Mouse (Mus musculus) kidney, postnatal 36 days (tissue): ENCODE results near the gene Iqschfp.

Experiments
- DNase-seq, 2 experiments: peaks; one replicate each; pipeline ENCODE4 v3.0.0; 2021 to 2022; ENCODE audit warnings: mixed read lengths in 2 of 2

Iqschfp gene

DNA sequence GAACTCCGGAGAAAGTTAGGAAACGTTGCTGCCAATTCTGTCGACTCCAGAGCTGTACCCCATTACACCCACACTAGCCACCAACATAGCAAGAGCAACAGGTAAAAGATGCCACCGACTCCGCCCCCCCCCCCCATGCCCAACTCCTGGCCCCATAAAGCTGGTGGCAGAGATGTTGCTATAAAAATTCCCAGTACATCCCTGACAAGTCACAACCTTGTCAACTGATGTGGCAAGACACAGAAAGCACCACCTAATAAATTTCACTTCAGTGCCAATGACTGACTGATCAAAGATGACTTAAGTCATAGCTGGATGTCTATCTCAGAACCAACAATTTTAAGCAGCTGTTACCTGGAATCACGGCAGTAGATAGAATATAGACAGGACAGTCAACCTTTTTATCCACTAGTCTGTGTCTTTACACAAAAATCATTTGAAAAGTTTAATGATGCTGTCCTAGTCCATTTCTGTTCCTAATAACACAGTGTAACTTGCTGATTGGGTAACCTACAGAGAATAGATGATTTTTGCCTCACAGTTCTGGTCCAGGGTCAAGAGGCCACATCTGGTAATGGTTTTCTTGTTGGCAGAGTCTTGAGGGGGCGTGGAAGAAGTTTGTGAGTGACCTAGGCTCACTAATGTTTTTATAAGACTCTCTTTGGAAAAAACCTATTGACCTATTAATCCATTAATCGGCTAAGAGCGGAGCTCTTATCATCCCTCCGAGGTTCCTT lies 561.9 kb downstream of the Iqschfp start:
- no peak for DNase-seq

DNA sequence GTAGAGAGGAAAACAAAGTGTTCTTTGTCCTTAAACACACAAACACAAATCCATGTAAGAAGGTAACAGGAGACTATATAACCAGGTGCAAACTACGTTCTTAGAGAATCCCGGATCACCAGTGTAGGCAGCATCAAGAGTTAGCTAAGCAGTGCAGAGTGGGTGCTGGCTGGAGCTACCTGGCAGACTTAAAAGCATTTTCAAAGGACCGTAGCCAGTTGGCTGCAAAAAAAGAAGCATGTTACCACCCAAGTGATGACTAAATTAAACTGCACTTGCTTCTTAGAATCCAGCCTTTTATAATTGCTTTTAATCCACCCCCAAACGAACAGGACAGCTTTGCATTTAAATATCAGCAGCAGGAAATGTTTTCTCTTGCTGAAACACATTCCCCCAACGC lies 574.6 kb downstream of the Iqschfp start:
- DNase-seq: no peak

DNA sequence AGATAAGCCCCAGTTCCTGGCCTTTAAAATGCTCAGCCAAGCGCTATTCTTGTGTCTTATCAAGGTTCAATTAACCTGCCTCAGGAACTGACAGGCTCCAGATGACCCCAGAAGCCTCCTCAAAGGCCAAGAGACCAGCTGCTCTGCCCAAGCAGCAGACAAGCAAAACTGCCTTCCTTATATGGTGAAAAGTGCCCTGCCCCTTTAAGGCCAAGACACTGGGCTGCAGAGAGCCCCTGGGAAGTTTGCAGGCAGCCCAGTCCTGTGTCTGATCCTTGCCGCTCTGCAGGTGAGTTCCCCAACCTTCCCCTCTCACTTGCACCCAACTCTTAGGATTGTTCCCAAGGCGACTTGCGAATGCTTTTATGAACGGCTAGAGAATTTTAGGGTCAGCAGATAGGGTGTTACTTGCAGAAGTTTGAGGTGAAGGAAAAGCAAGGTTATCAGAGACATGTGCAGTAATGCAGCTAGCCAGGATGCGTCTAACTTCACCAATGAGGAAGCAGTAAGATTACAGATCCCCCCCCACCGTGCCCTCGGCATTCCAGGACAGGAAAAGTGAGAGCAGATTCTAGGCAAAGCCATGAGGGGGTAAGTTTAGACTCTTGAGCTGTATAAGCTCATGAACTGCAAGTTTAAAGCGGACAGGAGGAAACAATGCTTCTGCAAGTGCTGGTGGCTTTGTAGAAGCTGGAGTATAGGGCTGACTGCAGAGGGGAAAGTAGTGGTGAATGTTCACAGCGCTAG lies 576.1 kb downstream of the Iqschfp start:
- peak; percentile 58 to 60 for DNase-seq

DNA sequence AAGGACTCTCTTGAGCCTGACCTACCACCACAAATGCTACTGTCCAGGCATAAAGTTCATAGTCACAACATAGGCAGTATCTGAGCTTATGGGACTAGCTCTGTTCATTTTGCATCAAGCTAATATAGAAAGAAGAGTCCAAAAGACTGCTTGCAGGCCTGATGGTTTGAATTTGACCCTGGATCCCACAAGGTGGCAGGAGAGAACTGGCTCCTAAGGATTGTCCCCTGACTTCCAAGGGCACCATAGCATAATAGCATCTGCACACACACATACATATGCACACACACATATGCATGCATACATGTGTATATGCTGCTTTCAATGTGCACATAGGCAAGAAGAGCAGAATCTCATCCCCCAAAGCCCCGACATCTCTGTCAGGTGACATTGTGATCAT lies 577.6 kb downstream of the Iqschfp start:
- peak; percentile 44 to 54 for DNase-seq

DNA sequence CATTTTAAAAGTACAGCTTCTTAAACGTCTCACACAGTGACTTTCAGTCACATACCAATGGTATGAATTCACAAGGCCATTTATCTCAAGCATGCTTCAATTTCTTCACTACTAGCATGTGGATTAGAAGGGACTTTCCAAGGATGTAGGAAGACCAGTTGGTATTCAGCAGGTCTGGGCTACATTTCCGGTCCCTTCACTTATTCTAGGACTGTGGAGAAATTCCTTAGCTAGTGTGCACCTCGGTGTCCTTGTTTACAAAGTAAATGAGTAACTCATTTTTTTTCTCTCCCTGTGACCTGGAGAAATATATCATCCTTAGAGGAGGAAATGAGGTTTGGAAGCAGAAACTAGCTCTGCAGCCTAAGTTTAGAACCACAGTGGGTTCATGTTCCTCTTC lies 578.0 kb downstream of the Iqschfp start:
- DNase-seq: peak; percentile 21 to 60

DNA sequence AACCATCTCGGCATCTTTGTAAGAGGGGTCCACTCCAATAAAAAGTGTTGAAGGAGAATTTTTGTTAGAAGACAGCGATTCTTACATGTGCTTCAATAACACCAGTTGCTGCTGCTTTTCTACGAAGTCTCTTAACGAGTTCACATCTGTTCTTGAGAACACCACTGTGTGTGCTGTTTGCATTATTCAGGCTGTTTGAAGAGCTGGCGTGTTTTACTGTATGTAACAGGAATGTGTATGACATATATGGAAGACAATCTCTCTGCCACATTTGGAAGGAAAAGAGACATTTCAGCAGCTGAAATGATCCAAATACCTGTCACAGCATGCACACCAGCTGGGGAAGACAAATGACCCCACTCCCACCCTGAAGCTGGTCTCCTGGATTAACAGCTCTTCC lies 578.6 kb downstream of the Iqschfp start:
- DNase-seq: no peak

DNA sequence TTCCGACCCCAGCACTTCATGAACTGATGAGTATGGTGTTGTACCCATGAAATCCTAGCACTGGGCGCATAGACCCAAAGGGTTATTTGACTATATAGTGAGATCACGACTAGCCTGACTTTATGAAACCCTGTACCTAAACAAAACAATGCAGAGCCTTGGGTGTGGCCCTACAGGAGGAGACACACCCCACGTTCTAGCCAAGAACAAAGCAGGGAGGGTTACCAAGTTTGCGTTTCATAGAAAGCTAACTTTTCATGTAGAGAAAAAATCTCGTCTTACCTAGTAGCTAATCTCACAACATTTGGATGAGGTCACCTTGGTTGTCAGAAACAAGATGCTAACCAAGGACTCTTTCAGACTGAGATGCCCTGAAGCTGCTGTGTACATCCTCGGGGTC lies 584.3 kb downstream of the Iqschfp start:
- DNase-seq: no peak

DNA sequence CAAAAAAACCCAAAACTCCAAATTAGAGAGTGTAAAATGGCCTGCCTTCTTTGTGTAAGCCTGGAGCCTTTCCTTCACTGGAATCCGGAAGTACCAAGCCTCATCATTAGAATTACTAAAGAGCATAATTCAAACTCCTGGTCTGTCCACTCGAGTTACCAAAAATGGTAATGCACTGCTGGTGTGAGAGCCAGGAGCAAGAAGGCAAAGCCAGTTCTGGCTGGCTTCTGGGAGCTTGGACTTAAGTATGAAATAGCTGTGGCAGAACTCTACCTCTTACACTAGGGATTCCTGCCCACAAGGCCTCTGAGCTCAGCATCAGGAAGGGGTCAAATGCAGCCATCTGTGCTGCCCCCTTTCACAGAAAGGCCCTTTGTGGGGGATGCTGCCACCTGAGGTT lies 585.4 kb downstream of the Iqschfp start:
- peak; percentile 40 to 64 for DNase-seq

DNA sequence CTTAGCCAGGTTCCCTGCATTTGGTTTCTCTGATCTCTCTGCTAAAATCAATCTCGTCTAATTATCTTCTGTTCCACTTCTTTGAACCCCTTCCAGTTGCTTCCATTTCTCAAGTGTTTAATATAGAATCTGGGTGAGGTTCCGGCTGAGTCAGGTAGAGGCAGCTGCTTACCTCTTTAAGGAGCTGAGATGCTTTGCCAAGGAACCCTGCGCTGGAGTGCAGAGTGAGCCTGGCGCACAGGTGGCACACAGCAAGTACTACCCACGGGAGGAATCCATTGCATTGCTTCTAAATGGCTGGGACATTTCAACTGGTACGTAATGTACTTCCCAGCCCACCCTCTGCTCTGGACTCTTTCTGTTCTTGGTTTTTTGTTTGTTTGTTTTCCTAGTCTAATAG lies 587.2 kb downstream of the Iqschfp start:
- DNase-seq: no peak

DNA sequence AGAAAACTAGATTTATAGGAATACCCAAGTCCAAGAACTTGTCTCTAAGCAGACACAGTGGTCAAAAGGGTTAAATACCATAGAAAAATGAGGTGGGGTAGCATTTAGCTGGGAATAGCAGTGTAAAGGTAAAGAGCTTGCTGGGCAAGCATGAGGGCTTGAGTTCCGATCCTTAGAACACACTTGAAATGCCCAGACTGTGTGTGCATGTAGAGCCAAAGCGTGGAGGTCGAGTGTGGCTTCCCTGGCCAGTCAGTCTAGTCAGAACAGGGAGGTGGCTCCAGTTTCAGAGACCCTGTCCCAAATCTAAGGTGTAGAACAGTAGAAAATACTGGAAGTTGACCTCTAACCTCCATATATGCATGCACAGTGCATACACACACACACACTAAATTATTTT lies 591.5 kb downstream of the Iqschfp start:
- DNase-seq: no peak

DNA sequence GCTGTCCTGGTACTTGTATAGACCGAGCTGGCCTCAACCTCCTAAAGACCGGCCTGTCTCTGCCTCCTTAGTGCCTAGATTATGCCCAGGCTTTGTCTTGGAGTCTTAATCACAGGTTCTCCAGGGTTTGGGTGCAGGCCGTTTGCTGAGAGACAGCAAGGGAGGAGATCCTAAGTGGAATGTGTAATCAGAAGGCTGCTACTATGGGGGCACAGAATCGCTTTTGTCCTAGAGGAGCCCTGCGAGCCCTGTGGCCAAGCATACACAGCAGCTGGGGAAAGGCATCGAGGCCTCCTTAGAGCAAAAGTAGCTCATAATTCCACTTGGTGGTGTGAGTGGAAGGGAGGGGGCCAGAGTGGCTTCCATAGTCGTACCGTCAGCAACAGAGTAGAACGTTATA lies 592.0 kb downstream of the Iqschfp start:
- no peak for DNase-seq

DNA sequence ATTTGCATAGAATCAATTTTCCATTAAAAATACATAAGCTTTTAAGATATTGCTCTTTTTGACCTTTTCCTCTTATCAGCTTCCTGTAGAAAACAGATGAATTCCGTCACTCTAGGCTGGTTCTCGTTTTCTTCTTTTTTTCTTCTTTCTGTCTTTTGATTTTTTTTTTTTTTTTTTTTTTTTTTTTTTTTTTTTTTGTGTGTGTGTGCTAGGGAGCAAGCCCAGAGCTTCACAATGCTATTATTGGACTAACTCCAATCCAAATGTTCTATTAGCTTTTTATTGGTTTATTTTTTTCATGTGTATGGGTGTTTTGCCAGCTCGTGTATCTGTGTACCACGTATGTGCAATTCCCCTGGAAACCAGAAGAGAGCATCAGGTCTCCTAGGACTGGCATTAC lies 592.5 kb downstream of the Iqschfp start:
- DNase-seq: no peak

DNA sequence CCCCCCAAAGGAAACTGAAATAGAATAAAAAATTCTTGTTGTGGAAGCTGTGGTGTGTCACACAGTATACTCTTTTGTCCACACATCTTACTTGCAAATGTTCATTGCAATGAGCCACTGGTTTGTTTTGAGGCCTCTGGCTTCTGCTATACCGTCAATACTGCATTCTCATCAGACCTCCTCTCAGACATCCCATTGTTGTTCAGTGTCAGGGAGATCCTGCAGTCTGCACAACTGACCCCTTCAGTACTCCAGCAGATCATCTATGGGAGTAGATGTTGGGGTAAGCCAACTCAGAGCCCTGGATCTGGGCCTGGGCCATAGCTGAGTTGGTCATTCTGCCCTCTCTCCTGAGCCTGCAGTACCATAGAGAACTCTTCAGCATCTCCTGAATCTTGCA lies 595.6 kb downstream of the Iqschfp start:
- DNase-seq: no peak

DNA sequence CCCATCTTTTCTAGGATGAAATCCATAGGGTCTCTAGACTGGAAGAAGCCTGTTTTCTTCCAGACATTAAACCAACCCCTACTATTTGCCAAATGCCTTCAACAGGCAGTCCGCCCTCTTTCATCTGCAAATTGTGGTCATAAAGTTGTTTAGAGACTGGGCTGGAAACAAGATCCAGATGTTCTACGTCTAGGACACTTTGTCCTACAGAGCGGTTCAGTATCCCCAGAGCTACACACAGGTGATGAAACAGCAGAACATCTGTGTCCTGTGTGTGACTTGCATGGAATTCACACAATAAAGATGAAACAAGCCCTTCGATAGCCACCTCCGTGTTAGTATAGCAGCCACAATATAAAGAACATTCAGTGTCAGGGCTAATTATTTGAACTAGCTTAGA lies 596.3 kb downstream of the Iqschfp start:
- no peak for DNase-seq

DNA sequence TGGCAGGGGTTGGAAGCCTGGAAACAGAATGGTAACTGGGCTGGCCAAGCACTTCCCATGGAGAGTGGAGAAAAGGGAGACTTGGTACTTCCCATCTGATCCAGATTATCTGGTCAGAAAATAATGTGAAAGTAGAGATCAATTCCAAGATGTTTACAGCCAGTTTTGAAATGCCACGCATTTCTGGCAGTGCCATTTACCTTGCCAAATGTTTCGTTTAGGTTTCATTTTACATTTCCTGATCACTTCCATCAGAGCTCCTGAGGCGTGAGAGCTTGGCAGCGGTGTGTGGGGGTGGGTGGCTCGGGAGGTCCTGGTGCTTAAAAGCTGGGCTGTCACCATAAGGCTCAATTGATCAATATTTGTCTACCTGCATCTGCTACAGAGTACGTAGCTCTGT lies 599.5 kb downstream of the Iqschfp start:
- DNase-seq: no peak

DNA sequence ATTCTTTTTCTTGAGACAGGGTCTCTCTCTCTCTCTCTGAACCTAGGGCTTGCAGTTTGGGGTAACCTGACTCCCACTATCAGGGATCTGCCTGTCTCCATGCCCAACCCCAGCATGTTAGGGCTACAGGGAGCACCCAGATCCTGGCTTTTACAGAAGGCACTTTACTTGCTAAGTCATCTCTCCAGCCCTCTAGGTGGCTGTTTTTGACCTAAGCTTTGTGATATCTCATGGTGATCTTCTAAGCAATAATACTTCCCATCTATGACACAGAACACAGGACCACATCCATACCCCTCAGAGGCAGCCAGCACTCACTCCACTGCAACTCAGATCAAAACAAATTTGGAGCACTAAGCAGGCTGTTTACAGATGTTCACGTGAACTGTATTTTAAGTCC lies 600.0 kb downstream of the Iqschfp start:
- no peak for DNase-seq

DNA sequence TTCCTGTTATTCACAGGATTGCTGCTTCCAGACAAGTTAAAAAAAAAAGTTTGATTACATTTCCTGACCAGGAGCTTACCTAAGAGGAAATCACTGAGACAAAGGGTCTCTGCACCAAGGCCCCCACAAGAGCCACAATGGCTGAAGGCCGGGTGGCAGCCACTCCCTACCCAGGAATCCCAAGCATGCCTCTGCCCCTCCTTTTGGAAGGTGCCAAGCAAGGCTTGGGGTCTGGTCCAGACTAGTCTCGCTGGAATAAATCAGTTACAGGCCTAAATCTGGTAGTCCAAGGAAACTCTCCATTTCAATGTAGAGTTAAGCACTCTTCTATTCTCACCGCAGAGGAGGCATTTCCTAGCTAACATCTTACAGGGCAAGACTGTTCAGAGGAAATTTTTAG lies 600.5 kb downstream of the Iqschfp start:
- peak; percentile 48 to 64 for DNase-seq

DNA sequence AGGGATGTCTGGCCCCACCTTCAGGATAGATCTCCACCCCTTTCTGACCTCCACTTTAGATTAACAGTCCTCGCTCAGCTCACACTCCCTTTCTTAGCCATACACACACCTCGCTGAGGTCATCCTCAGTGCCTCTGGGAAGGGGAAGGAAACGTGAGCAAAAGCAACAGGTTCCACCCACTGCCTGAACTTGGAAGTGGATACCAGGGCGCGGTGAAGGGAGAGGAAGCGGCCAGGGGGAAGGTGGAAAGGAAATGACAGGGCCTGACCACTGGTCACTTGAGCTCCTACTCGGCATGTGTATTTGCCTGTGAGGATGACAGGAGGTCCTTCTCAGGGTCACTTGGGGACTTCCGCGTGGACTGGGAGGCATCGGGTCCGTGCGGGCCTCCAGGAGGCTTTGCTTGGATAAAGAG lies 601.1 kb downstream of the Iqschfp start:
- peak; percentile 70 to 84 for DNase-seq

DNA sequence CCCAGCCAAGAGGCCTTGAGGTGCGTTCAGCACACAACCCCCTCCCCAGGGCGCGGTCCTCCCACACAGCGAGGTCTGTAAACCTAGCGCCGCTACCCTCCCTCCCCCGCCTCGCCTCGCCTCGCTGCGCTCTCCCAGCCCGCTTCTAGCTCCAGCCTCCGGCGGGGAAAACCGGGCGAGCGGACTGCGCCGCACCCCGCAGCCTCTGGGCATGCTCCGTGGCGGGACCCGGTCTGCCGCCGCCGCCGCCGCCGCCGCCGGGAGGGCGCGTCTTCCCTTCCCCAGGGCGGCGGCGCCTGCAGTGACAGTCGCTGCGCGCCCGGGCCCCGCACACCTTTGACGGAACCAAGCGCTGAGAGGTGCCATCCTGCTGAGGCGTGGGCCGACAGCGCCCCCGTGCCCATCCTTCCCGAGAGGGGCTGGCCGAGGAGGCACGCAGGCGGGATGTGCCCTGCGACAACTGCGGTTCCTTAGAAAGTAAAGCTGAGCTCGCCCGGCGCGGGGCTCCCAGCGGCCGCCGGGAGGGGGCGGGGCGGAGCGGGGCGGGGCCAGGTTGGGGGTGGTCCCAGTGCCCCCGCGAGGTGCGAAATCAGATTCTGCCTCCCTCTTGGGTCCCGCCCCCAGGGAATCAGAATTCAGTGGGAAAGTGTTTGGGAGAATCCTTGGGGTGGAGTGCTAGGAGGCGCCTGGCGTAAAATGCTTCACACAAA lies 601.7 kb downstream of the Iqschfp start:
- DNase-seq: peak; percentile 87 to 91

DNA sequence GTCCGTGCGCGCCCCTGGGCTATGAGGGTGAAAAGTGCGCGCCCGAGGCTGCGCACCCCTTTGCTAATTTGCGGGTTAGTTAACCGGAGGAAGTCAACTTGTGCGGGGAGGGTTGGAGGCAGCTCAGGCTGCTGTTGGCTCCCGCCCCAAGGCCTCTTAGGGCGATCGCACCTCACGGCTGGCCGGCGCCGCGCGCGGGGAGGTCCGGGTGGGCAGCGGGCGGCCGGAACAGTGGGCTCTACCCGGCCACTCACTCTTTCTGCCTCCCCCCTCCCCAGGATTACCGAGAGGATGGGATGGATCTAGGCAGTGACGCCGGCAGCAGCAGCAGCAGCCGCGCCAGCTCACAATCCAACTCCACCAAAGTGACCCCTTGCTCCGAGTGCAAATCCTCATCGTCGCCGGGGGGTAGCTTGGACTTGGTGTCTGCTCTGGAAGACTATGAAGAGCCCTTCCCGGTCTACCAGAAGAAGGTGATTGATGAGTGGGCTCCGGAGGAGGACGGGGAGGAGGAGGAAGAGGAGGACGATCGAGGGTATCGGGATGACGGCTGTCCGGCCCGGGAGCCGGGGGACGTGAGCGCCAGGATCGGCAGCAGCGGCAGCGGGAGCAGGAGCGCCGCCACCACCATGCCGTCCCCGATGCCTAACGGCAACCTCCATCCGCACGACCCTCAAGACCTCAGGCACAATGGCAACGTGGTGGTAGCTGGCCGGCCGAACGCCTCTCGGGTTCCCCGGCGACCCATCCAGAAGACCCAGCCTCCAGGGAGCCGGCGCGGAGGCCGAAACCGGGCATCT lies 602.5 kb downstream of the Iqschfp start:
- DNase-seq: peak in 1 of 2 experiments; percentile 58

DNA sequence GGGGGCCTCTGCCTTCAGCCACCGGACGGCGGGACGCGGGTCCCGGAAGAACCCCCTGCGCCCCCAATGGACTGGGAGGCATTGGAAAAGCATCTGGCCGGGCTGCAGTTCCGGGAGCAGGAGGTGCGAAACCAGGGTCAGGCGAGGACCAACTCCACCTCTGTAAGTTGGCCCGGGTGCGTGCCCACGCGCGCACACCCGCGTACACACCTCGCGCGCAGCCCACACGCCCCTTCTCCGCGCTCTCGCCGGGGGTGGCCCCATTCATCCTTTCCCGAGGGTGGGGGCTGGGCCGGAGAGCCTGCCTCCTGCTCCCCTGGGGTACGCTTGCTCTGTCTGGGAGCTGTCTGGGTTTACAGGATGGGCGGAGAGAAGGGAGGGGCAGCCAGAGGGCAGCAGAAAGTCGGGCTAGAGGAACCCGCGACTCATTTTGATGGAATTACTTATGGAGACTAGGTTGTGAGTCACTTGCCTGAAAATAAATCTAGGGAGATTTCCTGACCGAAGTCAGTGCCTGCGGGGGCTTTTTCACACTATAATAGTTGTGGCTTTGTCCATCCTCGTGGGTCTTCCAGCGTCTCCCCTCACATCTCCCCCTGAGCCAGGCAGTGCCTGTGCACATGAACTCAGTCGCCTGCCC lies 603.2 kb downstream of the Iqschfp start:
- peak; percentile 72 to 73 for DNase-seq

DNA sequence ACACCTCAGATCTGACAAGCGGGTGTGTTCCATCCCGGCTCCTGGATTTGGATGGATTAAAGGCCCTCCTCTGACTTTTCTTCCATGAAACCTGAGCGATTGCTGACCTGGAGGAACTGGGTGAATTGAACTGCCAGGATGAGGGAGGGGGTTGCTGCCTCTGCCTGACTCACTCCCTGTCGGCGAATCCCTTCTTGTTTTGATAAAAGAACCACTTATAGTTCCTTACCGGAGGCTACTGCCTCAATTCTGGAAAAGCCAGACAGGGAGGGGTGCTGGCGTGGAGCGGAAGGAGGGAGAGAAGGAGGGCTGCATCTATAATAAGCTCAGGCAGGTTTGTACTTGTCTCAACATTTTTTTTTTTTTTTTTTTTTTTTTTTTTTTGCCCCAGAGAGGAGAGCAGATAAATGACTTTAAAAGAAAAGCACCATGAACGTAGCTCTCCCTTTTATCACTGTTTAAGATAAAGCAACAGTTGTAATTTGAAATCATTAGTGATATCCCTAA lies 603.8 kb downstream of the Iqschfp start:
- DNase-seq: no peak
